Comparison of ENCODE assay signal across 33 mouse cellular contexts in genomic region chr9:114462569-114462968, GRCm38 (mm10). TPM values are rescaled to one million over a fixed set of nuclear protein-coding genes. Genes with fewer than 3 reads are reported as not detected.
DNase-seq lines count a peak whose midpoint lies in the region; TF ChIP-seq lines count a peak whose summit lies in the region.
"Had no signal": no experiment of that assay in that cellular context is flagged by ENCODE, and none has a peak within 500 bp of the region (broad histone marks: within the 10 kb centered on the region; RNA-seq: fewer than 3 reads in every experiment).

No protein-coding gene starts in this region.

- H3K36me3 ChIP-seq in thymus, adult 2 months (ENCODE audit: control insufficient read depth, insufficient read depth, low read length), result peaks cover 9% of the 10 kb centered on the region

- TF ChIP-seq POLR2A in thymus, adult 2 months (IDR thresholded peaks at IDR 0.05; ENCODE audit: control insufficient read depth, extremely low read depth, insufficient read depth, low read length, poor library complexity), result no peak

- 19% methylated on average over 7 of the region's 7 CpGs for WGBS in thymus, adult 2 months

- no peak overlapping the region for H3K27ac ChIP-seq in thymus, adult 2 months (ENCODE audit: control insufficient read depth, insufficient read depth, low read length)
- H3K27ac ChIP-seq: embryonic facial prominence, embryonic 12.5 days; embryonic facial prominence, embryonic 15.5 days; heart, embryonic 15.5 days; hindbrain, embryonic 10.5 days; hindbrain, embryonic 13.5 days had no signal

- no peak for TF ChIP-seq CTCF in thymus, adult 2 months (IDR thresholded peaks at IDR 0.05; ENCODE audit: borderline replicate concordance, control insufficient read depth, extremely low read depth, insufficient read depth, low read length, poor library complexity)

- H3K27me3 ChIP-seq in thymus, adult 2 months (ENCODE audit: control insufficient read depth, insufficient read depth, low read length), result no peaks in the 10 kb centered on the region
- H3K27me3 ChIP-seq: CH12.LX; embryonic facial prominence, embryonic 12.5 days; embryonic facial prominence, embryonic 15.5 days; heart, embryonic 12.5 days; heart, embryonic 15.5 days; hindbrain, embryonic 13.5 days; Patski had no signal

- peaks cover 13% of the 10 kb centered on the region for H3K4me1 ChIP-seq in thymus, adult 2 months (replicated peaks; ENCODE audit: control insufficient read depth, insufficient read depth, low read length)
- H3K4me1 ChIP-seq: embryonic facial prominence, embryonic 15.5 days; heart, embryonic 12.5 days; heart, embryonic 15.5 days; hindbrain, embryonic 13.5 days had no signal

- H3K4me3 ChIP-seq in thymus, adult 2 months (ENCODE audit: control insufficient read depth, insufficient read depth, low read length), result no peak overlapping the region
- H3K4me3 ChIP-seq: embryonic facial prominence, embryonic 12.5 days; embryonic facial prominence, embryonic 15.5 days; heart, embryonic 12.5 days; heart, embryonic 15.5 days; hindbrain, embryonic 10.5 days; hindbrain, embryonic 13.5 days had no signal

- DNase-seq in thymus, adult 2 months, result peak; percentile 28
- no peak for DNase-seq in thymus, postnatal 14 days
- DNase-seq in CD4-positive, CD25-positive, alpha-beta regulatory T cell, adult 2 months (ENCODE audit: low read depth, low spot score), result peak; percentile 40
- peak; percentile 66 for DNase-seq in induced T-regulatory cell, adult 2 months (ENCODE audit: low read depth)
- no peak for DNase-seq in ovary, adult 18-20 months (ENCODE audit: low spot score)
- no peak for DNase-seq in kidney, postnatal 36 days
- DNase-seq: adrenal gland, adult 2 months; adrenal gland, postnatal 14 days; B cell, adult 2 months; cerebellum, adult 11 months; cerebellum, adult 2 months; cerebellum, adult 9-11 months; cerebellum, postnatal 25 days; forebrain, postnatal 0 days; gastrocnemius, postnatal 25 days; heart, adult 18-20 months; heart, postnatal 10 days; heart, postnatal 36 days had no signal

RNA-seq across cellular contexts. Expression of gene Ccr4, which starts 42.1 kb away (rescaled TPM):
- 88.6 and 94.5 TPM in 2 replicates for polyA plus RNA-seq in thymus, adult 2 months (2012; rRNA removed)
- polyA plus RNA-seq: adrenal gland, adult 2 months; cerebellum, adult 2 months; embryonic facial prominence, embryonic 12.5 days; forebrain, embryonic 11.5 days; forebrain, embryonic 14.5 days; forebrain, postnatal 0 days; frontal cortex, adult 2 months; G1E; heart, embryonic 12.5 days; heart, embryonic 15.5 days; hindbrain, embryonic 10.5 days; hindbrain, embryonic 13.5 days; hindbrain, embryonic 16.5 days; Patski had no signal

RNA-seq across cellular contexts. Expression of gene C130032M10Rik, which starts 52.9 kb away (rescaled TPM):
- polyA plus RNA-seq in thymus, adult 2 months (2012; rRNA removed), result not detected in 2 replicates
- polyA plus RNA-seq: adrenal gland, adult 2 months; cerebellum, adult 2 months; forebrain, embryonic 11.5 days; forebrain, embryonic 14.5 days; forebrain, postnatal 0 days; frontal cortex, adult 2 months; G1E; gonadal fat pad, adult 2 months; hindbrain, embryonic 16.5 days; intestine, embryonic 14.5 days; Patski had no signal

Comparison
In these comparisons a context has a peak if more than half of its experiments do, and no peak if none do; other contexts are left out.
1. DNase-seq: peak in thymus, adult 2 months (single experiment), CD4-positive, CD25-positive, alpha-beta regulatory T cell, adult 2 months (single experiment) and induced T-regulatory cell, adult 2 months (single experiment); none in thymus, postnatal 14 days (single experiment), ovary, adult 18-20 months (single experiment) and kidney, postnatal 36 days (0 of 2).